Mouse (Mus musculus) E14TG2a.4 (cell line): ENCODE measurements at regions not wholly inside any gene's neighbourhood (a gene's known extent, or its start where the extent isn't known, plus 50 kb on each side); places are given as distances from the start of the nearest gene placed in this dataset.

Experiments used
- H3K27me3 ChIP-seq: 2 replicates; pipeline ENCODE4 v1.6.1; 2014; ENCODE audit warnings: low read length, control low read depth; ENCODE audit not compliant: insufficient read depth
- H3K36me3 ChIP-seq: 2 replicates; pipeline ENCODE4 v1.6.1; 2014; ENCODE audit warnings: low read length, control low read depth; ENCODE audit not compliant: insufficient read depth
- H3K4me1 ChIP-seq: replicated peaks from 2 replicates; pipeline ENCODE4 v1.6.1; 2014; ENCODE audit warnings: low read depth, low read length, control low read depth
- H3K4me3 ChIP-seq: replicated peaks from 2 replicates; pipeline ENCODE4 v1.5.1; 2014; ENCODE audit warnings: mild to moderate bottlenecking, low read length
- H3K9me3 ChIP-seq: 2 replicates; pipeline ENCODE4 v1.6.1; 2014; ENCODE audit warnings: low read length, control low read depth
- CTCF ChIP-seq: conservative IDR thresholded peaks from 2 replicates; pipeline ENCODE4 v1.5.1; 2014; ENCODE audit warnings: low read length
- NANOG ChIP-seq: IDR thresholded peaks from 2 replicates; pipeline ENCODE4 v1.6.1; 2014; ENCODE audit warnings: borderline replicate concordance, low read length, mixed read lengths
- POU5F1 ChIP-seq: IDR thresholded peaks from 2 replicates; pipeline ENCODE4 v1.6.1; 2014; ENCODE audit warnings: low read length, borderline replicate concordance

- Histone ChIP-seq H3K36me3 (no peaks in the 10 kb centered on the region), H3K4me1 (no peaks in the 10 kb centered on the region), H3K4me3 (no peak overlapping the region), H3K27me3 (peaks cover 18% of the 10 kb centered on the region; the same call in 1 of the 2 replicates), H3K9me3 (no peaks in the 10 kb centered on the region)
- TF ChIP-seq CTCF (no peak), POU5F1 (no peak), NANOG (no peak)
Measured at GRCm38 (mm10) chr7:135829246-135829645, 113.1 kb upstream of the Mki67 start.

- no peaks in the 10 kb centered on the region for H3K36me3 ChIP-seq
- H3K9me3 ChIP-seq = no peaks in the 10 kb centered on the region
- peaks cover 13% of the 10 kb centered on the region; the same call in 1 of the 2 replicates for H3K27me3 ChIP-seq
- H3K4me1 ChIP-seq = no peaks in the 10 kb centered on the region
- H3K4me3 ChIP-seq = no peak overlapping the region
- TF ChIP-seq NANOG (no peak), CTCF (no peak), POU5F1 (no peak)
Measured at GRCm38 (mm10) chr7:135833425-135833824, 117.3 kb upstream of the Mki67 start.

GRCm38 (mm10) chr7:135836808-135837733 is 120.9 kb upstream of the Mki67 start:
- no peaks in the 10 kb centered on the region for H3K4me1 ChIP-seq
- TF ChIP-seq POU5F1 (no peak), CTCF (peak; percentile 46), NANOG (no peak)
- H3K4me3 ChIP-seq = no peak overlapping the region
- no peaks in the 10 kb centered on the region for H3K9me3 ChIP-seq
- no peaks in the 10 kb centered on the region for H3K36me3 ChIP-seq
- H3K27me3 ChIP-seq = peaks cover 17% of the 10 kb centered on the region

- peaks cover 30% of the 10 kb centered on the region for H3K27me3 ChIP-seq
- H3K4me1 ChIP-seq = no peaks in the 10 kb centered on the region
- TF ChIP-seq CTCF (no peak), NANOG (no peak), POU5F1 (no peak)
- no peaks in the 10 kb centered on the region for H3K36me3 ChIP-seq
- H3K4me3 ChIP-seq = no peak overlapping the region
- H3K9me3 ChIP-seq = peaks cover 13% of the 10 kb centered on the region
Measured at GRCm38 (mm10) chr7:135844018-135844417, 127.9 kb upstream of the Mki67 start.

GRCm38 (mm10) chr7:135847304-135847703 is 131.1 kb upstream of the Mki67 start:
- Histone ChIP-seq H3K27me3 (peaks cover 34% of the 10 kb centered on the region), H3K4me1 (no peaks in the 10 kb centered on the region), H3K4me3 (no peak overlapping the region), H3K9me3 (peaks cover 17% of the 10 kb centered on the region), H3K36me3 (no peaks in the 10 kb centered on the region)
- TF ChIP-seq CTCF (no peak), POU5F1 (no peak), NANOG (no peak)

GRCm38 (mm10) chr7:135848170-135848569 is 132.0 kb upstream of the Mki67 start:
- H3K9me3 ChIP-seq = peaks cover 17% of the 10 kb centered on the region
- H3K4me3 ChIP-seq = no peak overlapping the region
- H3K4me1 ChIP-seq = peaks cover 3% of the 10 kb centered on the region; the same call in 1 of the 2 replicates
- no peak for TF ChIP-seq POU5F1
- TF ChIP-seq NANOG = no peak
- no peak for TF ChIP-seq CTCF
- peaks cover 43% of the 10 kb centered on the region for H3K27me3 ChIP-seq
- H3K36me3 ChIP-seq = no peaks in the 10 kb centered on the region

- TF ChIP-seq NANOG = no peak
- TF ChIP-seq CTCF = no peak
- no peak for TF ChIP-seq POU5F1
- H3K9me3 ChIP-seq = peaks cover 17% of the 10 kb centered on the region
- no peaks in the 10 kb centered on the region for H3K36me3 ChIP-seq
- peaks cover 43% of the 10 kb centered on the region for H3K27me3 ChIP-seq
- H3K4me3 ChIP-seq = no peak overlapping the region
- peaks cover 4% of the 10 kb centered on the region; the same call in 1 of the 2 replicates for H3K4me1 ChIP-seq
Measured at GRCm38 (mm10) chr7:135848833-135849232, 132.7 kb upstream of the Mki67 start.

GRCm38 (mm10) chr7:135853127-135853813 is 137.1 kb upstream of the Mki67 start:
- Histone ChIP-seq H3K27me3 (peaks cover 48% of the 10 kb centered on the region), H3K36me3 (no peaks in the 10 kb centered on the region), H3K4me1 (peaks cover 4% of the 10 kb centered on the region; the same call in 1 of the 2 replicates), H3K9me3 (peaks cover 11% of the 10 kb centered on the region), H3K4me3 (peak overlapping the region; percentile 49)
- TF ChIP-seq CTCF (no peak), POU5F1 (no peak), NANOG (no peak)
